Mouse (Mus musculus): Measurements from ENCODE around the gene Taf5l. TPM values are rescaled to one million over a fixed set of nuclear protein-coding genes. Genes with fewer than 3 reads are reported as not detected.

Gene Taf5l
- polyA plus RNA-seq, 1 experiment from 2014 or later: 62.5 TPM

- ATAC-seq (replicated peaks; ENCODE audit: low FRiP score): no peak
- H3K27me3 ChIP-seq (replicated peaks; ENCODE audit: control insufficient read depth, insufficient read depth, low read length): no peaks in the 10 kb centered on the region
- peak overlapping the region; percentile 88 for H3K4me2 ChIP-seq
- peaks cover 4% of the 10 kb centered on the region; the same call in 1 of the 2 replicates for H3K36me3 ChIP-seq (ENCODE audit: control insufficient read depth, insufficient read depth, low read length)
- peaks cover 46% of the 10 kb centered on the region for H3K4me1 ChIP-seq (replicated peaks; ENCODE audit: control insufficient read depth, insufficient read depth, low read length)
- H3K9ac ChIP-seq (ENCODE audit: low read depth, low read length): peak overlapping the region; percentile 86
- peak overlapping the region; percentile 98 for H3K27ac ChIP-seq (ENCODE audit: low read depth, low read length)
- WGBS: under 1% methylated on average over 48 of the region's 48 CpGs
- peak overlapping the region; percentile 83 for H3K4me3 ChIP-seq (ENCODE audit: low read depth, low read length)
- DNase-seq (ENCODE audit: low spot score): peak; percentile 76
- H3K9me3 ChIP-seq (ENCODE audit: control insufficient read depth, low read length): no peaks in the 10 kb centered on the region
Measured at GRCm38 (mm10) chr8:123982291-123982793, 38.9 kb downstream of the Taf5l start.

GRCm38 (mm10) chr8:123981674-123982073 is 39.5 kb downstream of the Taf5l start:
- WGBS: 52% methylated on average over 4 of the region's 4 CpGs
- peaks cover 47% of the 10 kb centered on the region for H3K4me1 ChIP-seq (replicated peaks; ENCODE audit: control insufficient read depth, insufficient read depth, low read length)
- no peaks in the 10 kb centered on the region for H3K27me3 ChIP-seq (replicated peaks; ENCODE audit: control insufficient read depth, insufficient read depth, low read length)

GRCm38 (mm10) chr8:123980239-123980638 is 41.0 kb downstream of the Taf5l start:
- H3K27ac ChIP-seq (ENCODE audit: low read depth, low read length): peak overlapping the region; percentile 98

More at GRCm38 (mm10) chr8:123981674-123982073, 39.5 kb downstream of the Taf5l start:
- no peaks in the 10 kb centered on the region for H3K9me3 ChIP-seq (ENCODE audit: control insufficient read depth, low read length)
- ATAC-seq (replicated peaks; ENCODE audit: low FRiP score) (no peak), DNase-seq (ENCODE audit: low spot score) (no peak)
- peak overlapping the region; percentile 83 for H3K4me3 ChIP-seq (ENCODE audit: low read depth, low read length)
- peak overlapping the region; percentile 98 for H3K27ac ChIP-seq (ENCODE audit: low read depth, low read length)
- H3K36me3 ChIP-seq (ENCODE audit: control insufficient read depth, insufficient read depth, low read length): peaks cover 4% of the 10 kb centered on the region; the same call in 1 of the 2 replicates
- peak overlapping the region; percentile 86 for H3K9ac ChIP-seq (ENCODE audit: low read depth, low read length)
- H3K4me2 ChIP-seq: peak overlapping the region; percentile 88

GRCm38 (mm10) chr8:123978926-123979325 is 42.3 kb downstream of the Taf5l start:
- ATAC-seq (replicated peaks; ENCODE audit: low FRiP score): peak; percentile 90
- peak overlapping the region; percentile 98 for H3K27ac ChIP-seq (ENCODE audit: low read depth, low read length)
- 16% methylated on average over 8 of the region's 8 CpGs for WGBS
- peak overlapping the region; percentile 88 for H3K4me2 ChIP-seq
- H3K4me1 ChIP-seq (replicated peaks; ENCODE audit: control insufficient read depth, insufficient read depth, low read length): peaks cover 46% of the 10 kb centered on the region
- peaks cover 16% of the 10 kb centered on the region for H3K36me3 ChIP-seq (ENCODE audit: control insufficient read depth, insufficient read depth, low read length)
- peak; percentile 63 for DNase-seq (ENCODE audit: low spot score)
- H3K9me3 ChIP-seq (ENCODE audit: control insufficient read depth, low read length): no peaks in the 10 kb centered on the region
- peak overlapping the region; percentile 83 for H3K4me3 ChIP-seq (ENCODE audit: low read depth, low read length)
- peak overlapping the region; percentile 86 for H3K9ac ChIP-seq (ENCODE audit: low read depth, low read length)
- no peaks in the 10 kb centered on the region for H3K27me3 ChIP-seq (replicated peaks; ENCODE audit: control insufficient read depth, insufficient read depth, low read length)

More at GRCm38 (mm10) chr8:123980239-123980638, 41.0 kb downstream of the Taf5l start:
- peak overlapping the region; percentile 86 for H3K9ac ChIP-seq (ENCODE audit: low read depth, low read length)
- DNase-seq (ENCODE audit: low spot score) (no peak), ATAC-seq (replicated peaks; ENCODE audit: low FRiP score) (no peak)
- peaks cover 10% of the 10 kb centered on the region for H3K36me3 ChIP-seq (ENCODE audit: control insufficient read depth, insufficient read depth, low read length)
- 34% methylated on average over 4 of the region's 4 CpGs for WGBS
- H3K4me2 ChIP-seq: peak overlapping the region; percentile 88
- no peaks in the 10 kb centered on the region for H3K9me3 ChIP-seq (ENCODE audit: control insufficient read depth, low read length)
- peaks cover 46% of the 10 kb centered on the region for H3K4me1 ChIP-seq (replicated peaks; ENCODE audit: control insufficient read depth, insufficient read depth, low read length)
- H3K4me3 ChIP-seq (ENCODE audit: low read depth, low read length): peak overlapping the region; percentile 83
- no peaks in the 10 kb centered on the region for H3K27me3 ChIP-seq (replicated peaks; ENCODE audit: control insufficient read depth, insufficient read depth, low read length)

GRCm38 (mm10) chr8:123978166-123978838 is 42.9 kb downstream of the Taf5l start:
- Histone ChIP-seq H3K27me3 (replicated peaks; ENCODE audit: control insufficient read depth, insufficient read depth, low read length) (no peaks in the 10 kb centered on the region), H3K36me3 (ENCODE audit: control insufficient read depth, insufficient read depth, low read length) (peaks cover 19% of the 10 kb centered on the region), H3K4me2 (peak overlapping the region; percentile 88), H3K9ac (ENCODE audit: low read depth, low read length) (peak overlapping the region; percentile 67), H3K4me1 (replicated peaks; ENCODE audit: control insufficient read depth, insufficient read depth, low read length) (peaks cover 44% of the 10 kb centered on the region), H3K9me3 (ENCODE audit: control insufficient read depth, low read length) (no peaks in the 10 kb centered on the region), H3K4me3 (ENCODE audit: low read depth, low read length) (peak overlapping the region; percentile 83), H3K27ac (ENCODE audit: low read depth, low read length) (peak overlapping the region; percentile 98)
- DNase-seq (ENCODE audit: low spot score) (no peak), ATAC-seq (replicated peaks; ENCODE audit: low FRiP score) (no peak)
- 48% methylated on average over 14 of the region's 14 CpGs for WGBS

GRCm38 (mm10) chr8:123977499-123977898 is 43.7 kb downstream of the Taf5l start:
- H3K4me1 ChIP-seq (replicated peaks; ENCODE audit: control insufficient read depth, insufficient read depth, low read length): peaks cover 51% of the 10 kb centered on the region

GRCm38 (mm10) chr8:123973495-123973894 is 47.7 kb downstream of the Taf5l start:
- Histone ChIP-seq H3K4me3 (ENCODE audit: low read depth, low read length) (no peak overlapping the region), H3K9ac (ENCODE audit: low read depth, low read length) (peak overlapping the region; percentile 25; the same call in 1 of the 2 replicates), H3K4me2 (peak overlapping the region; percentile 18), H3K9me3 (ENCODE audit: control insufficient read depth, low read length) (no peaks in the 10 kb centered on the region), H3K36me3 (ENCODE audit: control insufficient read depth, insufficient read depth, low read length) (peaks cover 32% of the 10 kb centered on the region), H3K27me3 (replicated peaks; ENCODE audit: control insufficient read depth, insufficient read depth, low read length) (no peaks in the 10 kb centered on the region), H3K27ac (ENCODE audit: low read depth, low read length) (no peak overlapping the region; the same call in 1 of the 2 replicates), H3K4me1 (replicated peaks; ENCODE audit: control insufficient read depth, insufficient read depth, low read length) (peaks cover 43% of the 10 kb centered on the region)
- 75% methylated on average over 1 of the region's 1 CpGs for WGBS
- DNase-seq (ENCODE audit: low spot score) (no peak), ATAC-seq (replicated peaks; ENCODE audit: low FRiP score) (no peak)

More at GRCm38 (mm10) chr8:123977499-123977898, 43.7 kb downstream of the Taf5l start:
- H3K27me3 ChIP-seq (replicated peaks; ENCODE audit: control insufficient read depth, insufficient read depth, low read length): no peaks in the 10 kb centered on the region
- H3K9ac ChIP-seq (ENCODE audit: low read depth, low read length): peak overlapping the region; percentile 67
- no peak for DNase-seq (ENCODE audit: low spot score)
- peaks cover 22% of the 10 kb centered on the region for H3K36me3 ChIP-seq (ENCODE audit: control insufficient read depth, insufficient read depth, low read length)
- H3K9me3 ChIP-seq (ENCODE audit: control insufficient read depth, low read length): no peaks in the 10 kb centered on the region
- H3K4me2 ChIP-seq: peak overlapping the region; percentile 88
- peak overlapping the region; percentile 83 for H3K4me3 ChIP-seq (ENCODE audit: low read depth, low read length)
- WGBS: 90% methylated on average over 4 of the region's 4 CpGs
- H3K27ac ChIP-seq (ENCODE audit: low read depth, low read length): peak overlapping the region; percentile 98; the same call in 1 of the 2 replicates
- ATAC-seq (replicated peaks; ENCODE audit: low FRiP score): no peak

- no peaks in the 10 kb centered on the region for H3K9me3 ChIP-seq (ENCODE audit: control insufficient read depth, low read length)
- no peaks in the 10 kb centered on the region for H3K27me3 ChIP-seq (replicated peaks; ENCODE audit: control insufficient read depth, insufficient read depth, low read length)
- ATAC-seq (replicated peaks; ENCODE audit: low FRiP score) (no peak), DNase-seq (ENCODE audit: low spot score) (no peak)
- H3K27ac ChIP-seq (ENCODE audit: low read depth, low read length): no peak overlapping the region
- H3K4me1 ChIP-seq (replicated peaks; ENCODE audit: control insufficient read depth, insufficient read depth, low read length): peaks cover 14% of the 10 kb centered on the region
- peaks cover 29% of the 10 kb centered on the region for H3K36me3 ChIP-seq (ENCODE audit: control insufficient read depth, insufficient read depth, low read length)
- 81% methylated on average over 2 of the region's 2 CpGs for WGBS
- no peak overlapping the region for H3K4me2 ChIP-seq
- H3K4me3 ChIP-seq (ENCODE audit: low read depth, low read length): no peak overlapping the region
- H3K9ac ChIP-seq (ENCODE audit: low read depth, low read length): no peak overlapping the region
Measured at GRCm38 (mm10) chr8:123966896-123967295, 54.3 kb downstream of the Taf5l start.
